Mouse (Mus musculus) stomach, embryonic 14.5 days (tissue): ENCODE results near the gene Hbb-bh2. TPM values are rescaled to one million over a fixed set of nuclear protein-coding genes. Genes with fewer than 3 reads are reported as not detected.
A peak's percentile ranks its signal among the peaks of the same experiment; 100 is the strongest.
"Not testable (repeated sequence)": the region's sequence is repeated elsewhere in the genome, so short reads cannot be mapped to it uniquely, and the experiment has no call there.

Experiments used
- ATAC-seq: fragments of 200-750 bp; cut with Nextera tagmentation; 2 replicates; pipeline ENCODE4 v1.8.0; 2017; ENCODE audit warnings: low read depth, moderate TSS enrichment; ENCODE audit not compliant: insufficient number of reproducible peaks, insufficient read depth, low FRiP score
- H3K27ac ChIP-seq: fragments of 300-500 bp; sonication (generic); 2 replicates; pipeline ENCODE4 v1.5.1; 2014; ENCODE audit warnings: mild to moderate bottlenecking, low read length, moderate library complexity, mixed read lengths
- H3K27me3 ChIP-seq: fragments of 300-500 bp; sonication (generic); 2 replicates; pipeline ENCODE4 v1.6.1; 2014; ENCODE audit warnings: low read length, control low read depth, mixed read lengths; ENCODE audit not compliant: control insufficient read depth, insufficient read depth
- H3K36me3 ChIP-seq: fragments of 300-500 bp; sonication (generic); 2 replicates; pipeline ENCODE4 v1.6.1; 2014; ENCODE audit warnings: mild to moderate bottlenecking, control low read depth, low read length, moderate library complexity, mixed read lengths; ENCODE audit not compliant: control insufficient read depth, insufficient read depth
- H3K4me1 ChIP-seq: fragments of 300-500 bp; sonication (generic); 2 replicates; pipeline ENCODE4 v1.6.1; 2014; ENCODE audit warnings: low read length, control low read depth, mixed read lengths; ENCODE audit not compliant: control insufficient read depth, insufficient read depth
- H3K4me2 ChIP-seq: fragments of 300-500 bp; sonication (generic); replicated peaks from 2 replicates; pipeline ENCODE4 v1.6.1; 2014; ENCODE audit warnings: low read depth, low read length, control low read depth
- H3K4me3 ChIP-seq: fragments of 300-500 bp; sonication (generic); 2 replicates; pipeline ENCODE4 v1.5.1; 2014; ENCODE audit warnings: low read depth, low read length, control low read depth
- H3K9ac ChIP-seq: fragments of 300-500 bp; sonication (generic); replicated peaks from 2 replicates; pipeline ENCODE4 v1.6.1; 2014; ENCODE audit warnings: low read depth, mild to moderate bottlenecking, control low read depth, low read length, moderate library complexity, mixed read lengths
- H3K9me3 ChIP-seq: fragments of 300-500 bp; sonication (generic); 2 replicates; pipeline ENCODE4 v1.6.1; 2016; ENCODE audit warnings: low read depth, low read length, control low read depth; ENCODE audit not compliant: control insufficient read depth
- WGBS: fragments of 180-500 bp; shearing (Covaris S2); extraction: QIAGEN DNeasy Blood & Tissue Kit; methylation state at CpG from one replicate; pipeline ENCODE4 v1.1.7; 2014; 5-methylcytosine and 5-hydroxymethylcytosine counted together
- polyA plus RNA-seq: library from polyadenylated mRNA; unstranded; fragments of >200 nt; fragmentation: Nextera tagmentation; extraction: Ambion mirVana; gene quantifications from 2 replicates; pipeline ENCODE4 v1.2.1, GENCODE M21; 2014

Hbb-bh2 gene
- polyA plus RNA-seq, 1 experiment from 2014 or later: not detected

DNA sequence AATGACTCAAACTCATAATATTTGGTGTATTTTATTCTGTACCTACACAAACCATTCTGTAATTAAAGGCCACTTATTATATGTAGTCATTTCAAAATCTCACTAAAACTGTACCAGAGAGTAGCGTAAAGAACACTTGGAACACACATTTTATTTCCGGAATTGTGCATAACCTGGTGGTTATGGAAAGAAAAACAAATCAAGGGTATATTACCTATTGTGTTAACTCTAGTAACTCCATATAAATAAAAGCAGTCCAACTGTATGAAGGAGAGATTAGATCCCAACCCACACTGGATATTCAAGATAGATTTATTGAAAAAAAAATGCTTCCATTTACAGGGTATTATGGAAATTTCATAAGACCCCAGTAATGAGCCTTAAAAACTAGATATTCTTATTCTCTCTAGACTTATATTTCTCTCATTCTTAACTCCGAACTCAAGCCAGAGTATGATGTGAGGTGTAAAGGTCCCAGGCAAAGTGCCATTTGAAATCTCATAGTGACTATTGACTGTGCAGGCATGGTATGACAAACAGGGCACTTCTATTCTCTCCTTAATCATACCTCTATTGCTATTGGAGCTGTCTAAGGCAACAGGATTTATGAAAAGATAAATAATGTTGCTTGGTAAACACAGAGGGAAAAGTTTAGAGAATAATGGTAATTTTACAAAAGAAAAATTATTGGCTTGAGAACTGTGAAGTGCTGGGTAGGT lies 14.6 kb downstream of the Hbb-bh2 start:
- Histone ChIP-seq H3K9ac (no peak overlapping the region), H3K4me2 (no peak overlapping the region), H3K9me3 (no peaks in the 10 kb centered on the region), H3K36me3 (no peaks in the 10 kb centered on the region), H3K4me3 (no peak overlapping the region), H3K27me3 (no peaks in the 10 kb centered on the region), H3K27ac (no peak overlapping the region), H3K4me1 (no peaks in the 10 kb centered on the region)
- WGBS: 92% methylated on average over 3 of the region's 3 CpGs
- ATAC-seq: peak; percentile 85; the same call in 1 of the 2 replicates

DNA sequence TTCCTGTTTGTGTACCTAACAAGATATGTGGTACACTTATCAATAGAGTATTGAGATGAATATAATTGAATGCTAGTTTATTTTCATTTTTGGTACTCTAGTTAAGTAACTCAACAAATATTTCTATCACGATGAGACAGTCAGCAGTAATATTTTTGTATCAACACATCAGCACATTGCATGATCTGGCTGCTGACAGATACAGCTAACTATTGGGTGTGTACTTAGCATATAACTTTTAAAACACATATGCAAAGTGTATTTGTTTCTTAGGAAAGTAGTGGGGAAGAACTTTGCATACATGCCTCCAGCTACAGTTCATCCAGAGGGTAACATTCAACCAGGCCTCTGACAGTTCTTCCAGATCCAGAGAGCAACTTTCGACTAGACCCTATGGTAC lies 15.7 kb downstream of the Hbb-bh2 start:
- no peak overlapping the region for H3K9ac ChIP-seq
- no peaks in the 10 kb centered on the region for H3K4me1 ChIP-seq
- H3K4me3 ChIP-seq: no peak overlapping the region
- no peaks in the 10 kb centered on the region for H3K27me3 ChIP-seq
- no peaks in the 10 kb centered on the region for H3K36me3 ChIP-seq
- no peak overlapping the region for H3K27ac ChIP-seq
- no peak overlapping the region for H3K4me2 ChIP-seq
- ATAC-seq: no peak
- no peaks in the 10 kb centered on the region for H3K9me3 ChIP-seq
- 75% methylated on average over 2 of the region's 2 CpGs for WGBS

DNA sequence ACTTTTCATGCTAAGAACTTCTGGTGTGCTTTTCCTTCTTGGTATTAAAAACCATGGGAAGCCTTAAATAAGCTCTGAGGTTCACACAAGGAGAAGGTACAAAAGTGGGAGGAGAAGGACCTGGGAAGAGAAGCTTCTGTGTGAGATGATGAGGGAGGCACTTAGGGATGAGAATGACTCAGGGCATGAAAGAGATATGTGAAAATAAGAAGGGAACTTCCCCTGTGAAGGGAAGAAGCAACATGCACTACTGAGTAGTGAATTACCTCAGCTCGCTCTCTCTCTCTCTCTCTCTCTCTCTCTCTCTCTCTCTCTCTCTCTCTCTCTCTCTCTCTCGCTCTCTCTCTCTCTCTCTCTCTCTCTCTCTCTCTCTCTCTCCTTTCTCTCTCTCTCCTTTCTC lies 25.2 kb downstream of the Hbb-bh2 start:
- H3K36me3 ChIP-seq, H3K27ac ChIP-seq, H3K4me3 ChIP-seq, H3K9me3 ChIP-seq, H3K27me3 ChIP-seq, H3K4me1 ChIP-seq, ATAC-seq, H3K4me2 ChIP-seq, H3K9ac ChIP-seq: not testable (repeated sequence)
- 86% methylated on average over 1 of the region's 2 CpGs for WGBS

- H3K4me3 ChIP-seq: no peak within 1 kb of the TSS
- H3K27me3 ChIP-seq: no peaks in the 10 kb centered on the region
- no peak within 1 kb of the TSS for H3K9ac ChIP-seq
- ATAC-seq: peak; percentile 87; the same call in 1 of the 2 replicates
- no peaks in the 10 kb centered on the region for H3K9me3 ChIP-seq
- H3K4me1 ChIP-seq: no peaks in the 10 kb centered on the region
- H3K36me3 ChIP-seq: no peaks in the 10 kb centered on the region
- H3K4me2 ChIP-seq: no peak within 1 kb of the TSS
- 85% methylated on average over 3 of the region's 3 CpGs for WGBS
- H3K27ac ChIP-seq: no peak within 1 kb of the TSS
These were observed 26.6 kb downstream of the Hbb-bh2 start, which contains the start of gene Hbb-bt for GRCm38 (mm10) chr7:103813766-103814165. TSS of gene Hbb-bt (minus strand) at chr7:103813996.

DNA sequence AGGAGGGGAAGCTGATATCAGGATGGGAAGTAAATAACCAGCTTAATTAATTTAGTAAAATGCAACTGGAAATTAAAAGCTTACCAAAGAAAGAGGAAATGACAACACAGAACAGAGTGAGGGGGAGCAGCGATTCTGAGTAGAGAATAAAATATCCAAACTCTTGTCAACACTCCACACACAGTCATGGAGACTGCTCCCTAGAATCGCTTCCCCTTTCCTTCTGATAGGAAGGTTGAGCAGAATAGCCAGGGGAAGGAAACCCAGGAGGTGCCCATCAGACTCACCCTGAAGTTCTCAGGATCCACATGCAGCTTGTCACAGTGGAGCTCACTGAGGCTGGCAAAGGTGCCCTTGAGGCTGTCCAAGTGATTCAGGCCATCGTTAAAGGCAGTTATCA lies 27.2 kb downstream of the Hbb-bh2 start:
- no CpG with 5 or more reads among the region's 3 CpGs for WGBS
- H3K9ac ChIP-seq, H3K4me2 ChIP-seq, H3K4me3 ChIP-seq, H3K27me3 ChIP-seq, H3K36me3 ChIP-seq, H3K9me3 ChIP-seq, H3K27ac ChIP-seq, ATAC-seq, H3K4me1 ChIP-seq: not testable (repeated sequence)

DNA sequence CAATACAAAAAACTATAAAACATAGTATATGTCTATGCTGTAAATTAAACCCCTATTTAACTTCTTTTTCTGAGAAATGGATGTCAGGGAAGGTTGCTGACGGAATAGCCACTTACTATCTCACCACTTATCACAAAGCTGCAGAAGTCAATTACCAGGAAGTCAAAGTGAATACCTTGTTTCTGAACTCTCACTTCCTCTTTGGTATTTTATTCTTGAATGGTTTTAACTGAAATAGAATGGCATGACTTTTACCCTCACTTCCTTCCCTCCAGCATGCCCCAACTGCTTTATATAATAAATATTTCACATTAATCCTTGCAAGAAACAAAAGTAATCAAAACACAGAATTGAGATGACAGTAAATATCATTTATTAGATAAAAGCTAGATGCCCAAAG lies 28.1 kb downstream of the Hbb-bh2 start:
- no peak overlapping the region for H3K9ac ChIP-seq
- 61% methylated on average over 1 of the region's 1 CpGs for WGBS
- no peak overlapping the region for H3K4me2 ChIP-seq
- H3K36me3 ChIP-seq: no peaks in the 10 kb centered on the region
- no peaks in the 10 kb centered on the region for H3K4me1 ChIP-seq
- no peaks in the 10 kb centered on the region for H3K27me3 ChIP-seq
- no peak overlapping the region for H3K4me3 ChIP-seq
- ATAC-seq: no peak
- H3K9me3 ChIP-seq: no peaks in the 10 kb centered on the region
- no peak overlapping the region for H3K27ac ChIP-seq

- no peaks in the 10 kb centered on the region for H3K27me3 ChIP-seq
- no peak overlapping the region for H3K9ac ChIP-seq
- no peak overlapping the region for H3K27ac ChIP-seq
- no peak overlapping the region for H3K4me2 ChIP-seq
- H3K36me3 ChIP-seq: no peaks in the 10 kb centered on the region
- H3K9me3 ChIP-seq: no peaks in the 10 kb centered on the region
- WGBS: 86% methylated on average over 1 of the region's 1 CpGs
- ATAC-seq: peak; percentile 33; the same call in 1 of the 2 replicates
- no peaks in the 10 kb centered on the region for H3K4me1 ChIP-seq
- H3K4me3 ChIP-seq: no peak overlapping the region
These were observed 29.0 kb downstream of the Hbb-bh2 start for GRCm38 (mm10) chr7:103811223-103811845.

DNA sequence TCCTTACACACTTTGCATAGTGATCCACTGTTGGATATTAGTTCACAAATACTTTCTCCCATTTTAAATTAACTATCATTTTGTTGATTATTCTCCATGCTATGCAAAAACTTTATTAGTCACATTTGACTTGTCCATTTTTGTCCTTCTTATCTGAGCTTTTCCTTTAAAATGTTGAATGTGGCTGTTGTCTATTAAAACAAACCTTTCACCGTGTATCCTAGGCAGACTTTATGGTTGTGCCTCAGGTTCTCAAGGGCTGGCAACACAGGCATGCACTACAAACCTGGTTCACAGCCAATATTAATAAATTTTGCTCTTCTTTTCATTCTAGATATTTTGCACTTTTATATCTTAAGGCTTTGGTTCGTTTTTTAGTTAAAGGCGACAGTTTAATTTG lies 29.6 kb downstream of the Hbb-bh2 start:
- no peak overlapping the region for H3K4me2 ChIP-seq
- H3K27me3 ChIP-seq: no peaks in the 10 kb centered on the region
- no peak overlapping the region for H3K4me3 ChIP-seq
- H3K27ac ChIP-seq: no peak overlapping the region
- H3K9me3 ChIP-seq: no peaks in the 10 kb centered on the region
- no peak for ATAC-seq
- WGBS: 79% methylated on average over 3 of the region's 3 CpGs
- H3K9ac ChIP-seq: no peak overlapping the region
- H3K36me3 ChIP-seq: no peaks in the 10 kb centered on the region
- no peaks in the 10 kb centered on the region for H3K4me1 ChIP-seq
